Mouse (Mus musculus) right cerebral cortex, postnatal 10 days (tissue): ENCODE results near the gene Gpr37l1.
A peak's percentile ranks its signal among the peaks of the same experiment; 100 is the strongest.

Experiments used
- DNase-seq, 2 experiments: peaks; one replicate each; pipeline ENCODE4 v3.0.0; 2021; ENCODE audit warnings: low spot score in 2 of 2

Gene Gpr37l1

DNA sequence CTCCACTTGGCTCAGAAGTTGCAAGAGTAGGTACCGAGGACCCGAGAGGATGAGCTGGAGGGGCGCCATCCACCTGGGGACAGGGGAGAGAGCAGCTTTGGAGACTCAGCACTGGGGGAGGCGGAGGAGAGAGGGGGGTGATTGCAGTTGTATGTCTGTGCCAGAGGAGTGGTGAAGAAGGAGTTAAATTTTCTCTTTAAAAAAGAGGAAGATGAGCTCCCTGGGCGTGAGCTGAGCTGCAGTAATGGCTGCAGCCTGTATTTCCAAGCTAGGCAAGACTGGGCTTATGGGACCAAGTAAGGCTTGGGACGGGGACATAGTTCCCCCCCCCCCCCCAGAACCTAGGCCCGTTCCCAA, 19.8 kb downstream of the Gpr37l1 start:
- DNase-seq, result no peak

DNA sequence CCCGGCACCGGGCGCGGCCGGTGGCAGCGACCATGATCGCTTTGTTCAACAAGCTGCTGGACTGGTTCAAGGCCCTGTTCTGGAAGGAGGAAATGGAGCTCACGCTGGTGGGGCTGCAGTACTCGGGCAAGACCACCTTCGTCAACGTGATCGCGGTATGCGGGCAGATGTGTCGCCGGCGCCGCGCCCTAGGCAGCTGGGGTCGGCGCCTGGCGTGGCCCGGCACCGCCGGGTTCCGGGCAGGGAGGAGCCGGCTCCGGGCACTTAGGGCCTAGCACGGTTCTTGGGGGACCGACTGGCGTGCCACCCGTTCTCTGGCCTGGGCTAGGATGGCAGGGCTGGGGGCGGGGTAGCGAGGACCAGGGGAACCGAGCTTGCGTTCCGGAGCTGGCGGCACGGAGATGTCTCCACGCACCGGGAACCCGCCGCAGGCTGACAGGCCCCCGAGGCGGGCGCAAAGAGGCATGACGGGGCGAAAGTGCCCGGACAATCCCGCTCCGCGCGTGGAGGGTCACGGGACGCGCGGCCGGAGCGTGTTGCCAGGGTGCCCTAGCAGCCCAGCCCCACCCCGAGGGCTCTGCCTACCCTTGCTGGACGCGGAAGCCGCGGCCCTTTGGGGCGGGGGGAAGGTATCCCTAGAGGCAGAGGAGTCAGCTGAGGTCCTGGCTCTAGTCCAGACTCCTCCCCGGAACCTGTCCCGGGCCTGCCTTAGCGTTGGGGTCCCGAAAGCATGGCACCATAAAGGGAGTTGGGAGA, 20.4 kb downstream of the Gpr37l1 start:
- DNase-seq, result peak; percentile 89 to 92

DNA sequence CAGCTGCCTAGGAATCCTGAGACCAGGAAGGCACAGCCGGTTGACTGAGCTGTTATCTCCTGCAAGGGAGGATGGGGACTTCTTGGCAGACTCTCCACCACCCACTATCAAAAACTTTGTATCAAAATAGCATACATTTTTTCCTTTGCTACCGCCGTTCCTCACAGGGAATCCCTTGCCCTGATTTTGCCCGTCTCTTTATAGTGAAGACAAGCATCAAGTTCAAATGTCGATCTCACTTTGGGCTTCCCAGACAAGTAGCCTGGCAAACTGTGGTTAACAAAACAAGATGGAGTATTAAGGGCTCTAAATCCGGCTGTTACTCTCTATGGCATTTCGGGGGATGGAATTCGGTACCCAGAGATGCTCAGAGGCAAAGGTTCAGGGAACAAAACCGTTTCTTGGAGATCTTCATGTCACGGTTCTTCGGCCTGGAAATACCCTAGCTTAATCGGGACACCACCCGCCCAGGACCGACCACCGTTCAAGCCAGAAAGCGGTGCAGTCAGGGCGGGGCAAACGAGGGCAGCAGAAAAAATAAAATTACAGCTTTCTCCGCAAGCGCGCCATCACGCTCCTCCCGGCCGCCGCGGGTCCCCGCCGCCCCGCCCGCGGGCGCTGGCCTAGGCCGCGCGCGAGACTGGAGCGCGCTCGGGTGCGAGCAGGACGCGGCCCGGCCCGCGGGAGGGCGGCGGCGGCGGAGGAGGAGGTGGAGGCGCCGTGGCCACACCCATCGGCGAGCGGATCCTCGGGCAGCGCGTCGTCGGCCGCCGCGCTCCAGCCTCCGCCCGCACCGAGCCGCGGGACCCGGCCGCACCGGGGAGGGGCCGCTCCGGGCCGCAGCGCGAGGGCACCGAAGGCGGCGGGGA, 21.2 kb downstream of the Gpr37l1 start, which contains the start of gene Arl8a:
Gene Arl8a (plus strand): TSS at position 748 of the 869 bp plus-strand sequence.
- peak; percentile 90 to 92 for DNase-seq

DNA sequence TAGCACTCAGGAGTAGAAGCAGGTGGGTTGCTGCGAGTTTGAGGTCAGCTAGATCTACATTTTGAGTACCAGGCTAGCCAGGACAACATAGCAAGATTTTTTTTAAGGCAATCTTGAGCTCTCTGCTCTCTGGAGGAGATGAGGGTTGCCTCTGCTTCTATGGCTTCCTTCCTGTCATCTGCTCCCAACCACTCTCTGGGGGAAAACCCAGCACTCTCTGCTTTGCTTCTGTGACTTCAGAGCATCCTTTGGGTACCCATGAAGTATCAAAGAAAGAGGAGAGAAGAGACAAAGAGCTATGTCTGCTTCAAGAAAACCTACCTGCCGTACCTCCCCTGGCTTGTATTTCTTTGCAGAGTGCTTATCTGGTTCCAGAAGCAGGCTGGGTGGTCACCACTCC, 23.5 kb downstream of the Gpr37l1 start:
- no peak for DNase-seq

DNA sequence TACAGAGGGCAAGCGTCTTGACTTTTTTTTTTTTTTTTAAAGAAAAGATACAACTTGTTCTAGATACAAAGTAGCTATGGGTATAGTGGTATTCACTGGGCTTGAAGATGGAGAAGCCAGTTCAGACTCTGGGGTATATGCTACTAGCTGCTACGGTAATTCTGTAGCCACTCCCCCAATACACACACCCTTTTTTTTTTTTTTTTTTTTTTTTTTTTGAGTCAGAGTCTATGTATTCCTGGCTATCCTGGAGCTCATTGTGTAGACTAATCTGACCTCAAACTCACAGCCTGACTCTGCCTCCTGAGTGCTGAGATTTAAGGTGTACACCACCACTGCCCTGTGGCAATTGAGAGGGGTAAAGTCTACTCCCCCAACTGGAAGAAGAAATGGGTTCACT, 25.0 kb downstream of the Gpr37l1 start:
- DNase-seq, result no peak

DNA sequence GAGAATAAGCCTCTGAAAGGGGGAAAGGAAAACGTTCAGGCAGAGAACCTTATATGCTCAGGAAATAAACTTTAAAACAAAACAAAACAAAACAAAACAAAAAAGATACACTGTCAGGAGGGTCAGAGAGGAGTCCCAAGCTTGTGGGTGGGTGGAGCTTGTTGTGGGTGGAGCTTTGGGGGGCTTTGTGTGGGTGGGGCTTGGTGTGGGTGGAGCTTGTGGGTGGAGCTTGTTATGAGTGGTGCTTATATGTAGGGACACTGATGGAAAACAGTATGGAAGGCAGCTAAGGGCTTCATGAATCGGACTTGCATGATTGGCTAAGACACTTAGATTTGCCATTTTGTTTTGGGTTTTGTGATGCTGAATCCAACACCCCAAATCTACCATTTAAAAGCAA, 27.6 kb downstream of the Gpr37l1 start:
- DNase-seq, result no peak

DNA sequence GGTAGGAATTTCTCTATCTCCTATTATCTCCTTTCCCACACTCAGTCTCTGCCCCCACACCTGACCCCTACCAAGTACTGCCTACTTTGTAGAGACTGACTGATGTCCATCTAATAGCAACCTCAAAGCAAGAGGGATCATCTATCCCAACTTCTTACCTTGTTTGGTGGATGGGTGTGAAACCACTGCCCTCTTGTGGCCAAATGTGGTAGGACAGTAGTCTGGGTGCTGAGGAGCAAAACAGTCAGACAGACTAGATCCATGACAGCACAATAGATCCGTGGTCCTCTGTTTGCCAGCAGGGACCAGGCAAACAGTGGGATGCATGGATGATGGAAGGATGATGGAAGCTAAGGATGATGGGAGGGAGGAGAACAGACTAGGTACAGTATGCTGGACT, 31.0 kb downstream of the Gpr37l1 start:
- peak; percentile 71 to 79 for DNase-seq

DNA sequence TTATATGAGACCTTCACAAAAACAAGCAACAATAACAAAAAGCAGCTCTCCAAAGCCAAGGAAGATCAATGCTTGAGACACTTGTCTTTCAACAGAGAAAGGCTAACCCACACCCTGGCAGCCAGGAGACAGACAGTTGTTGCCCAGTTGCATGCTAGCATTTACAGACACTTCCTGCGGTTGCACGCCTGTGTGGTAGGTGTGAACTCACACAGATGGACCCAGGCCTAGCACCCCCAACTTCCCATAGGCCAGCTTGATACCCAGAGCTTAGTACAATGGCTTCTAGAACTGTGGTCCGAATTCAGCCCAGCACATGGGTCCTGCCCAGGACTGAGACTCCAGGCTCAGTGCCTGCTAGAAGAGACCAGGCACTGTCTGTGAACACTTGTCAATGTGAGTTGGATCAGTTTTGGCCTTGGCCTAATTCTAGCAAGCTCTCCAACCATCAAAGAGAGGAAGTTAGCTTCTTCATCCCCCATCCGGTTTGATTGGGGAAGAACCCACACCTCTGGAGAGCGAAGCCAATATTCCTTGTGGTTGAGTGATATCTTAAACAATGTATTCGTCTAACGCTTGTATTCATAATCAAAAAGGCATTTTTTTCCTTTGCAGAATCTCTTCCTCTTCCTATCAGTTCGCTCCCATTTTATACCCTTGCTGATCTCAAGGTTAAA, 32.2 kb downstream of the Gpr37l1 start:
- DNase-seq, result no peak

DNA sequence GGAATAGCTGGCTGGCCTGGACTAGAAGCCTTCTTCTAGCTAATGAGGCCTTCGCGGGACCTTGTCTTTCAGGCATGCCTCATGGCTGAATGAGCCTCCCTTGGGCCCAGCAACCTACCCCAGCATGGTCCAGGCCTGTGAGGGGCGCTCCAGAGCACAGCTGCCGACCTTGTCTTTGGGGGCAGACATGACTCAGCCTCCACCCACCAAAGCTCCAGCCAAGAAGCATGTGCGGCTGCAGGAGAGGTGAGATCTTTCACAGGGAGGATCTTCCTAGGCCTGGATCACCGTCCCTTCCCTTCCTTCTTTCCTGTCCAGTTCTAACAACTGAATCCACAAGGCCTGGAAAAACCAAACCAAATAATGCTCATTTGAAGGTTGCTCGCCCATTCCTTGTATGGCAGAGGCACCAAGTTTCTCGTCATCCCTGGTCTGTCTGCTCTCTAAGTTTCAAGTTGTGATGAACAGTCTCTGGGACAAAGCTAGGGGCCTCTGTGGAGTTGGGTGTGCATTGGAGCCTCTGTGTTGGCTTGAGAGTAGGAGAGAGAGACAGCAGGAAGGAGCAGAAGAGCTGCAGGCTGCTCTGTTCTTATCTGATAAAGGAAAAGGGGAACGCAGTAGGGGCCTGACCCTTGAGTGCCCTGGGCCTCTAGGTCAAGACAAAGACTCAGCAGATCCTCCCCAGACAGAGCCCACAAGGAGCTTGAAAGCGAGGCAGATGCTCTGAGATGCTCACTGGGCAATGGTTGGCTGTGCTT, 33.6 kb downstream of the Gpr37l1 start:
- DNase-seq, result no peak

DNA sequence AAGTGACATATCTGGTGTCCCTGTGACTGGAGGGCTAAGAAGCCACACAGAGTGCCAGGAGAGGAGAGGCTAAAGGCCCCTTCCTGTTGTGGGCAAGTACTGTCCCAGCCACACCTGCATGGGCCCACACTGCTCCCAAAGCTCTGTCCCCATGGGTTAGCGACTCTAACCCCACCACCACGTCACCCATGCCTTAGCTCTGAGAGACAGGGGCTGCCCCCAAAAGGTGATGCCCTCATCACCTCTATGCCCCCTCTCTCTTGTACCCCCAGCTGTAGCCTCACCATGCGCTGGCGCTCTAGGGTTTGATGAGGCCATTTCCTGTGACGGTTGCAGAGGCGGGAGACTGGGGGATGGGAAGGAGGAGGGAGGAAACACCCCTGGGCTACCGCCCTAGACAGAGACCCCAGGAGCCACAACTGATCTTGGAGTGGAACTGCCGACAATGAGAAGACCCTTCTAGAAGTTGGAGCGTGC, 34.5 kb downstream of the Gpr37l1 start:
- no peak for DNase-seq

DNA sequence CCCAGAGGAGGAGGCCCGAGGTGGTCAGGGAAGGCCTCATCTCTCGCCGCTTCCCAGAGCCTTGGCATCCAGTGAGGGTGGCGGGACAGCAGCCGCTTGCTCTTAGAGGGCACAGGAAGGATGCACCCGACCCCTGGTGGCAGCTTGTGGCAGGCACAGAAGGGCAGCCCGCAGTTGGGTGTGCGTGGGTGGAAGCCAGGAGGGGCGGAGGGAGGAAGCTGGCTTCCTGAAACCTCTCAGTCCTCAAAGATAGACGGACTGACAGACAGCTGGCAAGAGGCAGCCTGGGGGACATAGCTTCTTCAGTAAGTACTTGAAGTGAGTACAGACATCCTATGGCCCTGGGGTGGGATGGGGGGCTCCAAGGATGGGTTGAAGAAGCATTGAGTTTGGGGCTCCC, 35.0 kb downstream of the Gpr37l1 start, which contains the start of gene Ptpn7:
Gene Ptpn7 (plus strand): TSS at position 228 of the 400 bp plus-strand sequence.
- DNase-seq, result peak; percentile 75 to 80

DNA sequence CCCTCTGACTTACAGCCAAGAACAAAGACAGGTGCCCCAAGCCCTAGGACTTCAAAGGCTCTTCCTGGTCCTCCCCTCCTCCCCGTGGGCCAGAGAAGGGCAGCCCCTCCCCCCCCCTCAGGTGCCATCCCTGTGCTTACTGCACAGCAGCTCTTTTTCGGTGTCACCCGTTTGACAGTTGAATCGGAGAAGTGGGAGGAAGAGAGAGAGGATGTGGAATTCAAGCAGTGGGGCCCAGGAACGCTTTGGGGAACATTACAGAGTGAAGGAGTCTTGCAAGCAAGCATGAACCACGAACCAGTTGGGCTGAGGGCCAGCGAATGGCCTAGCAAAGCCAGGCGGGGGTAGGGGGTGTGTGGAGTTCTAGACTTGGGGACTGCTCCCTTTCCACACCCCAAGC, 35.9 kb downstream of the Gpr37l1 start:
- DNase-seq, result no peak

DNA sequence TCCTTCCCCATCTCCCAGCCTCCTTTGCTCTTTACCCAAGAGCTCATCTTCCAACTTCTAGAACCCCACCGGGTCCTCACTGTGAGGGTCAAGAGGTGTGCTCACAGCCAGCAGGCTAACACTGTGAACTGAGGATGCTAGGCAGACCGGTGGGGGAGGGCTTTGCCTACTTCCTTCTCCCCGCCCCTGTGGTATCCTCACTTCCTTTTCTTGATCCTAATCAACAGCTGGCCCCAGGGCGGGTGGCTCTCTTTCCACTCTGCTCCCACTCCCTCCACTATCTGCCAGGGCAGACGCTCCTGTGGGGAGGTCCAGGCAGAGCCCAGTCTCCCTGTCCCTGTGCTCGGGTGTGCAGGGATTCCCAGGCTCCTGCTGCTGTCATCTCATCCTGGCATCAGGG, 36.4 kb downstream of the Gpr37l1 start:
- no peak for DNase-seq

DNA sequence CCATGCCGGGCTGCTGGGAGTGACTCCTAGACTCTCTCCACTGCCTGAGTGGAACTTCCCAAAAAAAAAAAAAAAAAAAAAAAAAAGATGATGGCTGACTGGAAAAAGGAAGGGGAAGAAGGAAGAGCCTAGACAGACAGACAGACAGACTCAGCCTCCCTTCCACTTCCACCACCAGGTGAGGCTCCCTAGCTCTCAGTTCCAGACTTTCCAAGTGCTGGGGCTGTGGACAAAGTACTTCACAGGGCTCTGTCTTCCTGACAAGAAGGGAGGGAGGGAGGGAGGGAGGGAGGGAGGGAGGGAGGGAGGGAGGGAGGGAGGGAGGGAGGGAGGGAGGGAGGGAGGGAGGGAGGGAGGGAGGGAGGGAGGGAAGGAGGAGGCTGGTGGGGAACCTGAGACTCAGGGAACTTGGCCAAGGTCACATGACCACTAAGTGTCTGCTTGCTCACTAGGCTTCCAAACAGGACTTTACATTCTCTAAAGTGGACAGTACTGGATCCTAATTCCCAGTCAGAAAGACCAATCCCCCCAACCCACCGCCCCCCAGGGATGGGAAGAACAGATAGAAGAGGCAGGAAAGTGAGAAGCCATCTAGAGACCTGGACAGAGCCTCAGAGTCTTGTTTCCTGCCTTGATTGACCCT, 37.0 kb downstream of the Gpr37l1 start:
- DNase-seq, result no peak

DNA sequence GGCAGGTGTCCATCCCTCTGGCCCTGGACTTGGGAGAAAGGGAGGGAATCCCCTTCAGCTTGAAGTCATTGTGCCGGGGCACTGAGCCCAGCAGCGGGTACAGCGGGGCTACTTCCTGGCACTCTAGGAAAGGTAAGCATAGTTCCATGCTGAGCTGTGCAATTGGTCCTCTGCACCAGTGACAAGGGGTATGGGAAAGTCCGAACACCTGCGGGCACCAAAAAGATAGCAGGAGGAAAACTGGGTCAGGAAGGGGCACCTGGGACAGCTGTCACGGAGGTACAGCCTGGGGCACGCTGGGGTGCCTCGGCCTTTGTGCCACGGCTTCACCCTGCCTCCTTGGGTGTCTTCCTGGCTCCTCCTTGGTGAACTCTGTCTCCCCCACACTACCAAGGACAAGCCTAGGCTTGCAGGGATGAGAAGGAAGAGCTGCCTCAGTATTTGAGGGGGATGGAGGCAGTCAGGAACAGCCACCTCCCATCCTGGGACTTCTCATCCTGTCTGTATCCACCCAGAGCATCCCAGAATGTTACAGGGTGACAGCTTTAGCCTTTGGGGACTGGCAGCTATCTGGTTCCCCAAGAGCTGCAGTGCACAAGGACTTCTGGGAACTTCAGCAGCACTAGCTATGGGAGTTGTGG, 37.8 kb downstream of the Gpr37l1 start:
- no peak for DNase-seq

DNA sequence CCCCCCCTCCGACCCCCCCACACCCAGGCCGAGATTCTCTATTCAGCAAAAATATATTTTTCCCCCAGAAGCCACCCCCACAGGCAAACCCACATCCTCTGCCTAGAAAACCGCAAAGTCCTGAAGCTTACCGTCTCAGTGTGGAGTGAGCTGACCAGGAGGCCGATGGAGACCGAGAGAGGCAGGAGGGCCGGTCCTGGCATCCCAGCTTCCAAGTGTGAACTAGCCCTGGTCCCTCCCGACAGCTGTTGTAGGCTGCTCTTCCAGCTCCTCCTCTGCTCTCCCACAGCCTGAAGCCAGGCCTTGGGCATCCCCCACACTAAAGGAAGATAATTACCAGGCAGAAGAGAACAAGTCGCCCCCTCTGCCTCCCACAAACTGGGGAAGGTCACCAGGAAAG, 38.5 kb downstream of the Gpr37l1 start:
- no peak for DNase-seq

DNA sequence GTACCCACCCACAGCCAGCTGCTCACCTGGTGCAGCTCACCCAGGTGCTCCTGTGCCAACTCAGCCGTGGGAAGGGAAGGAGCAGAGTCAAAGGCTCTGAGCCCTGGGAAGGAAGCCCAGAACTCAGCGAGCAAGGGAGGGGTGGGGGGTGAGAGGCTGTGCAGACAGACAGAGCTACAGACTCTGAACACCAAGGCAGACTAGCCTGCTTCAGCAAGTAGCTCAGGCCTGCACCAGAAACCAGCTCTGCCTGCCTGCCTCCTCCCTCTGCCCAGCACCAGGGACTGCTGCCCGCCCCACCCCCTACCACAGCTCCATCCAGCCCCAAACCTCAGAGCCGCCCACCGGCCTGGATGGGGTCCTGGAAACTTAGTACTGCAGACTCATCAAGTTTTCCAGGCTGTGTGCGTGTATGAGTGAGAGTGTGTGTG, 39.5 kb downstream of the Gpr37l1 start:
- DNase-seq, result peak in 1 of 2 experiments; percentile 36

DNA sequence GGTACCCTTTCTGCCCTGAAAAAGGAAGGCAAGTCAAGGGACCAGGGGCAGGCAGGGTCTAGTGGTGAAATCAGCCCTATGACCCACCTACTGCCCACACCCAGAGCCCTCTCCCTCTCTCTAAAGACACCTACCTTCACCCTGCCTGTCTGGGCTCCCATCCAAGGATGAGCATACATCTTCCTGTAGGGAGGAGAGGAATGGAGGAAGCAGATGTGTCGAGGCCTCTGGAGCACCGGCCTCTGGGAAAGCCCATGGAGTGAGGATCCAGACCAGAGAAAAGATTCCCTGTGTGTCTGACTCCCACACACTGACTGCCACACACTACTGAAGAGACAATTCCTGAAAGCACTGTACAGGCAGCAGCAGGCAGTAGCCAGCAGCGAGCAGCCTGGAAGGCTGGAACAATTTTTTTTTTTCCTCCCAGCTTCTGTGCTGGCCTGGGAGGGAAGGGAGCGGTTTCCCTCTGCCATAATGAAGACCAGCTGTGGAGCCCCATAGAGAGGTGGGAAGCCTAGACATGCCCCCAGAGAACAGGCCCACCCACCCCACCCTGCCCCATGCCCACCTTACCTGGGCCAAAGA, 40.9 kb downstream of the Gpr37l1 start:
- DNase-seq, result peak in 1 of 2 experiments; percentile 34

DNA sequence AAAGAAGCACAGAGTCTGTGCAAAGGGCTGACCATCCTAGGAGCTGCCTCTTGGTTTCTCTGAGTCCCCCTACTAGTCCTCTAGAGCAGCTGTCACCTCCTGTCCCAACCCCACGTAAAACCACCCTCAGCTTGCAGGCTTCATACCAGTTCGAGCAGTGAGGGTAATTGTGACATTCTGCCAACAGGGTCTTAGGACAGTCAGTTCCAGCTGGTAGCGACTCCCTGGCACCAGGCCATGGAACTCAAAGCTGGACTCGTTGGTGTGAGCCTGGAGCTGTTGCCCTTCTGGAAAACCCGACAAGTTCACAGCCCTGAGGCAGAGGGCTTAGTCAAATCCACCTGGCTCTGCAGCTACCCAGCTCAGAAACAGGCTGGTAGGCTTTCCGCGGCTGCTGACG, 41.5 kb downstream of the Gpr37l1 start:
- peak; percentile 50 to 60 for DNase-seq
